Mouse (Mus musculus): ENCODE measurements around the gene Gfi1. TPM values are rescaled to one million over a fixed set of nuclear protein-coding genes. Genes with fewer than 3 reads are reported as not detected.

Gfi1 gene
- under 1 TPM in 2 of 4 experiments, not detected in 2; 0.09 to 0.17 TPM for total RNA-seq (2022)

DNA sequence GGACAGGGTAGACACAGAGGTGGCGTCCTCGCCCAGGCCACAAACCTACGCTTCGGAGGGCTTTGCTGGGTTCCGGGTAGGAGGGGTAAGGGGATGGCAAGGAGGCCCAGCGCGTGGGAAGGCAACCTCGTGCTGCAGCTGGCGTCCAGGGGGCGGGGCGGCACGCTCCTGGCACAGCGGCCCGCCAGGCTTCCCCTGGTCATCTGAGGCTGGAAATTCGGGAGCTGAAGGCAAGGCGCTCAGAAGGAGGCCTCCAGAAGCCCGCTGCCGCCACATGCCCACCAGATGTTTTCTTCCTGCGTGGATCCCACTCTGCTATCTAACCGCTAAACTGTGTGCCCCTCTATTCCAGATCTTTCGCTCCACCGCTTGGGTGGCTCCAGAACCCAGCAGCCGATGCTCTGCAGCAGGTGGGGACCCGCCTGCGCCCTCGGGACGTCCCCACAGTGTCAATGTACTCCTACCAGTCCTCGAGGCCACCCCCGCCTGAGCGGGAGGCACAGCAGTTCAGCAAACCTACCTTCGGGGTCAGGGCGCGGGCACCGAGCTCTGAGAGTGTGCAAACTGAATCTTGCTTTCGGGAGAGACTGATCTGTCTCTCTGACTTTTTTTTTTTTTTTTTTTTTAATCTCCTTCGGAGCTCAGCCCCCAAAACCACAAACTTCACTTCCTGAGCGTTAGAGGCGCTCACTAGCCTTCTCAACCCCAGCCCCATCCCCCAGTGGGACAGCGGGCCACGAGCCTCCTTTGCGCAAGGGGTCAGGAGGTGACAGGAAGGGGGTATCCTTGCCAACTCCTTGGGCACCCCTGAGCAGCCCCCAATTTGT, at the start of gene Gfi1:
TSS of gene Gfi1 (minus strand) at position 602 of the 827 bp plus-strand sequence.
- no peak for DNase-seq

DNA sequence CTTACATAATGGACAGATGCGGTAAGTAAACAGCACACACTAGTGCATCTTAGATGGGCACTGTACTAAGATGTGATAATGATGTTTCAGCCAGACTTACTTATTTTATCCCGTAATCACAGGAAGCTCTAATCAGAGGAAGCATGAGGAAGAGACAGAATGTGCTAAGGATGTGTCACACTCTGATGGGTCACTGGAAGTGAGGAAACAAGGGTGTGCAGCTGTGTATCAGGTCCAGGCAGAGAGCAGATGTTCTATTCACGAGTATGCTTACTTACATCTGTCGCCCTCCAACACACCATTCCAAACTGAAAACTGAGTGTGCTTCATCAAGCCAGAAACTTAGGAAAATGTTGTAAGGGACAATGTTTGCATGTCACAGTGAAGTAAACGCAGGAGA, 46.2 kb upstream of the Gfi1 start:
- no peak for DNase-seq

DNA sequence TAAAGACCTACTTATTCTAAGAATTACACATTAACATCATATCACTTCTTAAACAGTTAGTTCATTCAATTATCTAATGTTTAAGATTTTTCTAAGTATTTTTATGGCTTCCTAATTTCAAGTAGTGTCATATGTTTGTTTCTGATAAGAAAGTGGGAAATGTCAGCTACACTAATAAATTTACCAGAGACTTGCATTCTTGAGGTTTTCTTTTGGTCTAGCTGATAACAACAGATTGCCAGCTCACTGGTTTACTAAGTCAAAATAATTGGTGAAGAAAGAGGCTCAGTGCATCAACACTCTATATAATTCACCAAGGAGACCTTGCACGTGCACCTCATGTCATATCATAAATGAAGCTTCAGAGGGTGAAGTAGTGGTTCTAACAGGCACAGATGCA, 42.4 kb upstream of the Gfi1 start:
- no peak for DNase-seq

- no peak for DNase-seq
Measured at GRCm38 (mm10) chr5:107765946-107766345, 40.1 kb upstream of the Gfi1 start.

- DNase-seq = no peak
Measured at GRCm38 (mm10) chr5:107764486-107764885, 38.6 kb upstream of the Gfi1 start.

GRCm38 (mm10) chr5:107763674-107764073, 37.8 kb upstream of the Gfi1 start:
- no peak for DNase-seq

- no peak for DNase-seq
Measured at GRCm38 (mm10) chr5:107759121-107759520, 33.3 kb upstream of the Gfi1 start.

DNA sequence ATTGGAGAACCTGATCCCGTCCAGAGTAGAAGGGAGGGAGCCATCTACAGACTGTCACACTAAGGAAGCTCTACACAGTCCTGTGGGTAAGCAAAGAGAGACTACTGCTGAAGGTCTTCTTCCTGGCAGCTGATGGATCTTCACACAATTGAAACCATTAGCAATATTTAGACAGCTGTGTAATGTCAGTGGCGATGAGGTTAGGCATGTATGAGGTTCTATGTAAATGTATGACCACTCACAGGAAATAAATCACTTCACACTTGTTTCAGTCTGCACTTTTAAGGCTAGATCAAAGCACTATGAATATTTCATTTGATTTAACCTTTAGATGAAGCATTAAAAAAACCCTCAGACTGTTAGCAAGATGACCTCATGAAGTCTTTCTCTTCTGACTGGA, 30.2 kb upstream of the Gfi1 start:
- DNase-seq = no peak

DNA sequence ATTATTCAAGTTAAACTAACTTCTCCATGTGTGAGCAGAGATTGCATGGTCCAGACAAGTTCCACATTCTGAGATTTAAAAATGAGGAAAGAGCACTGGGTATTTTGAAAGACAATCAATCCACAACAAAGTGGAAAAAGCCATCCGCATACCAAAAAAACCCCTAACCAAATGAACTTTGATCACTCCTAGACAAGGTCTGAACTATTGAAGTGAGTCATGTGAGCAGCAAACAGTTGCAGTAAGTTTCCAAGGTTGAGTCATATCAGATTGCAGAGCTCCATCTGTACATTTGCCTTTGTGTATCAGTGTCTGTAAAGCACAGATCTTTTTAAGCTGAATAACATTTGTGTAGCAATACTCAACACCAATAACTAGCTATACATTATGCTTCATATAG, 28.9 kb upstream of the Gfi1 start:
- no peak for DNase-seq

DNA sequence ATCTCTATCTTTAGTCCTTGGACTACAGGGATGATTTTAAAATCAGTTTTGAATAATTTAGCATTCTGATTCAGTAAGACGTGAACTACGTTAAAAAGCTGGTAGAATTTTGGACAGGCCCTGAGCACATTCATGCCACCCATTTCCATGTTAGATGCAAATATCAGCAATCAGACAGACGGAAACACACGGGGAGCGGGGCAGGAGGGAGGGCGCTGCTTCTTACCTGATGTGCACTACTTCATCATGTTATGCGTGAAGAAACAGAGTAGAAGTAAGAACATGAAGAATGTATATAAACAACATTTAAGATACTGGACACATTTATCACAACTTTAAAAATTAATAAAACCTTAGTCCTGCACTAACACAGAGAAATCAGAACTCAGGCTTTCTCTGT, 27.8 kb upstream of the Gfi1 start:
- DNase-seq = no peak

DNA sequence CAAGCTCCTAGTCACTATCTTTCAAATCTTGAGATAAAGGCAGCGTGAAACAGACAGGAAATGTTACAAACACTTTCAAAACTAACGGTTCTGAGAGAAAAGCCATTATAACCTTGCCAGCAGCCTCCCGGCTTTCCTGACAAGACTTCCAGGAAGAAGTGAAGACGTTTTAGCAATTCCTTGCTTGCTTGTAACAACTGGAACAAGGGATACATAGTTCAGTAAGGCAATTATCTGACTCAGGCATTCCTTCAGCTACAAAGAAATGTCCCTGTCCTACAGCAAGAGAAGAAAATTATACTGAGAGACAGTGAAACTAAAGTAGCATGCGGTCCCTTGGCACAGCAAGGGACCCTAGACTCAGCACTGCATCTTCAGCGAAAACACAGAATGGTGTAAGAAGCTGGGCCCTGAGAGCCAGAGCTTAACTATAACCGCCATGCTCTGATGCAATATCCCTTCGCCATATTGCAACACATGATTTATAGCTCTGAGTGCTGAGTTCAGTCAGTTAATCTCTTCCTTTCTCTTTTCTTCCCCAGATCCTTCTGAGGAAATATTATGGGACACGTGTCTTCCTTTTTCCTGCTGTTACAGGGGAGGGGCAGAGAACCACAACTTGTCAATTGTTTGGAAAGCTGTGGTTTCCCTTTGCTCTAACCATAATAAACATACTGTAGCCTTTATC, 23.5 kb upstream of the Gfi1 start:
- DNase-seq = peak; percentile 18

- no peak for DNase-seq
Measured at GRCm38 (mm10) chr5:107739023-107739422, 13.2 kb upstream of the Gfi1 start.

DNA sequence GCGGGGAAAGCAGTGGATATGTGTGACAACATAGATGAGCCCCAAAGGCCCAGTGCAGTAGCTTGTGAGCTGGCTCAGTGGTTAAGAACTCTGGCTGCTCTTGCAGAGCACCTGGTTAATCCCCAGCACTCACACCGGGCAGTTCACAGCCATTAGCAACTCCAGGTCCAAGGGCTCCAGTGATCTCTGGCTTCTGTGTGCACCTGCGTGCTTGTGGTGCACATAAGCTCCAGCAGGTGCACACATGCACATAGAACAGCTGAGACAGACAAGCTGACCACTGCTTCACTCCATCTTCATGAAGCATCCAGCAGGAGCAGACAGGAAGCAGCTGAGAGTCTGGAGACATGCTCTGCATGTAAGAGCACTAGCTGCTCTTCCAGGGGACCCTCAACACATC, 12.5 kb upstream of the Gfi1 start:
- DNase-seq = no peak

GRCm38 (mm10) chr5:107736171-107736570, 10.3 kb upstream of the Gfi1 start:
- DNase-seq = no peak

- DNase-seq = no peak
Measured at GRCm38 (mm10) chr5:107731844-107732243, 6.0 kb upstream of the Gfi1 start.

- no peak for DNase-seq
Measured at GRCm38 (mm10) chr5:107731408-107731807, 5.6 kb upstream of the Gfi1 start.

GRCm38 (mm10) chr5:107727007-107727402, 1.2 kb upstream of the Gfi1 start:
- no peak for DNase-seq

DNA sequence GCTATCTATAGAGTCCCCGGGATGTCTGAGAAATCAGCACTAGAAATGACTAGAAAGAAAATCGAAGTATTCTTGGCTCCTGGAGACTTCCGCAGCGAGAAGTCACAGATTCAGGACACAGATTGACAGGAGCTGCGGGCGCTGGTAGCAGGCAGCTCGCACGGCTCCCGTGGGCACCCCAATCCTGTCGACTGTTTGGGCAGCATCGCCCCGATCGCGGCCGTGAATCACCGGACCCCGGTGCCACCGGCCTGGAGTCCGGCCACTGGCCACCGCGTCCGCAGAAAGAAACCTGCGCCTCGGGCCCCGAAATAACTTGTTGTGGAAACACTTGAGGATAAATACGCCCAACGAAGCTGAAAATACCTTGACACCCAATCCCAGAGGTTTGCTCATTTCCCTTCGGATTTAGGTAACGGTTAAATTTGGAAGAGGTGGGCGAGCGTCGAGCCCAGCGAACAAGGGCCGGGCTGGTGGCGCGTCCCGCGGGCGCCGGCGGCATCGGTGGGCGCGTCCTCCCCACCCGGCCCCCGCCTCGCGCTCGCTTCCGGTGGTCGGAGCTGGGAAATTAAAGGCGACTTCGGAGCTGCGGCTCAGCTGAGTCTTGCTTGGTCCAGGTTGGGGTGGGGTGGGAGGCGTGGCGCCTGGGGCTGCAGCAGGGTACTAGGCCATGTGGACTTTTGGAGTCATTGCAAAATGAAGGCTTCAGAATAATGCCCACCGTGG, 608 bp upstream of the Gfi1 start:
- no peak for DNase-seq

DNA sequence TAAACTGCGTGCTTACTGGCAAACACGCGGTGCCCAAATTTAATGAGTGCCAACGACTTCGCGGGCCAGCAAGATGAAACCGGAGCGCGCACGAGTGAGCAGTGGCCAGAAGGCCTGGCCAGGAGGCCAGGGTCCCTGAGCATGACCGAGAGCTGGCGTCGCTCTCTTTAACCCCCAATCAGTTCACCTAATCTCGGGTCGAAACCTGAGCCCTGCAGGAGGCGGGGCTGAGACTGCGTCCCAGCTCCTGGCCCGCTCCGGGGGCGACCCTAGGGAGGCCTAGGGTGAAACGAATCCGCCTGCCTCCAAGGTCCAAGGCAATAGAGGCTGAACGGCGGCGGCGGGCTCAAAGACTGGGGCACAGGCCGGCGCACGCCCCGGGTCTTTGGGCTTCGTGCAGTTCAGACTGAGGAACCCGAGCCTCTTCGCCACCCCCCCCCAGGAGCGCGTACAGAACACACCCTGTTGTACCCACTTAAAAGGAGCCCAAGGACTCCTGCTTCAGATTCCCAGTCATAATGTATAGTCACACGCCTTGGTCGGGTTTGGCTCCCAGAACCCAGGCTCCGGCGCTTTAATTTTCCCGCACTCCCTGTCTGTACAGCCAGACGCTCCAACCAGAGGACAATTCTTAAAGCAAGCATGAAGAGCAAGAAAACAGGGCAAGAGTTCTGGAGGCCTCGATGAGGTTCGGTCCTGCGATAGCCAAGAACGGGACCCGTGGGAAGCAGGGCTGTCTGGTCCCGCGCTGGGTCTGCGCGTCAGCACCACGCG, 988 bp downstream of the Gfi1 start:
- no peak for DNase-seq

DNA sequence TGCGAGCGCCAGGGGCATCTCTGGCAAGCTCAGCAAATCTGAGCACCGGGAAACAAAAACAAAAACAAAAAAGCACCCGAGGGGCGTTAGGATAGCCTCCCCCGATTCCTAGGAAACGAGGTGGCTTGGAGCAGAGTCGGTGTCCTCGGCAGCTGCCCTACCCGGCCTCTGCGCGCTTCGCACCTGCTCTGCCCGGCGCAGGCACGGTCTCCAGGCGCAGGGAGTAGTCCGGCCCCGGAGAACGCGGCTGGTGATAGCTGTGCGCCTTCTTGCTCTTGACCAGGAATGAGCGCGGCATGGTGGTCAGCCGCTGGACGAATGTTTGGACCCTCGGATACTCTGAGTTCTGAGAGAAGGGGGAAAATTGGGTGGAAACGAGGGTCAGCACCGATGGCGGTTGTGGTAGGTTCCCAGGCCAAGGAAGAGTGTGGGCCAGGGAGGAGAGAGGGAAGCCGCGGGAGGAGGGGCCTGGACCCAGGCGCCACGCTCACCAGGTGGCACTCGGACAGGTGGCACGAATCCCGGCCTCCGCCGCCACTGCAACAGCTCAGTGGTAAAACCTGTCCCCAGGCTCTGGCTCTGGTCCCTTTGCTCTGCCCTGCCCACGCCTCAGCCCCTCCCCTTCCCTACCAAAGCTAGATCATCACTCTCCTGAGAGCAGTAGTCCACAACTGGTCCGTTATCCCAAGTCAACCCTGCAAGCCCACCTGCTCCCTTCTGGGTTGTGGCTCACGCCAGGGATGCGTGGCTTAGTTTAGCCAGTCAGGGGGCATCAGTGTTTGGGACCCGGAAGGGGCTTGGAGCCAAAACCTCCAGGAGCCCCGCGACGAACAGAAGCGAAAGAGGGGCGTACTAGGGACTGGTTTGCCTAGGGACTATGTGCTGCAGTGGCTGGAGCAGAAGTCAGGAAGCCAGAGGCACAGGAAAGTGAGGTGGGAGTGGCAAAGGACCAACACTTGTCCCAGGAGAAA, 2.0 kb downstream of the Gfi1 start:
- DNase-seq = no peak
